Mouse (Mus musculus) embryonic fibroblast, embryonic 13.5 days (primary cell): ENCODE results near the gene Frmd4b.

ENCODE experiments used
- CTCF ChIP-seq: IDR thresholded peaks from 2 replicates; pipeline ENCODE4 v1.5.1; 2011; ENCODE audit warnings: mild to moderate bottlenecking, control low read depth, low read length, moderate library complexity, borderline replicate concordance; ENCODE audit not compliant: insufficient read depth
- POLR2A ChIP-seq: IDR thresholded peaks from 2 replicates; pipeline ENCODE4 v1.6.1; 2011; ENCODE audit warnings: low read depth, mild to moderate bottlenecking, control low read depth, low read length, moderate library complexity

DNA sequence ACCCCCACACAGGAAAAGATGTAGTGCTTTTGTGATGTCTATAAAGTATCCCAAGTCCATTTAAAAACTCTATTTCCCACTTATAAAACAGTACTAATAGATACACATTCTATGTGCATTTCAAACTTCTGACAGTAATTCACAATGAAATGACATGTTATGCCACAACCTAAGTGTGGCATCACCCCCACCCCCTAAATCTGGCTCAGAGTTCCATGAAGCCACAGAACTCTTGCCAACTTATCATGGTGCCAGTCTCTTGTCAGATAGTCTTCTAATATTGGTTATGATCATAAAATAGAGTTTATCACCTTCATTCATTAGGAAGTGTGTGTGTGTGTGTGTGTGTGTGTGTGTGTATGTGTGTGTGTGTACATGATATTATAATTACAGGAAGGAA is 3.2 kb downstream of the Frmd4b start:
- TF ChIP-seq POLR2A (no peak), CTCF (no peak)
